Mouse (Mus musculus) lung, embryonic 15.5 days (tissue): Measurements from ENCODE around the gene Rgs12. TPM values are rescaled to one million over a fixed set of nuclear protein-coding genes. Genes with fewer than 3 reads are reported as not detected.

Experiments used
- ATAC-seq: fragments of 200-750 bp; cut with Nextera tagmentation; 2 replicates; pipeline ENCODE4 v1.8.0; 2017; ENCODE audit warnings: moderate number of reproducible peaks, borderline replicate concordance; ENCODE audit not compliant: low FRiP score, low TSS enrichment; ENCODE audit errors: extremely low read depth
- H3K27ac ChIP-seq: fragments of 300-500 bp; sonication (generic); 2 replicates; pipeline ENCODE4 v1.5.1; 2015; ENCODE audit warnings: moderate library complexity, mild to moderate bottlenecking, inconsistent platforms
- H3K27me3 ChIP-seq: fragments of 300-500 bp; sonication (generic); 2 replicates; pipeline ENCODE4 v1.6.1; 2015; ENCODE audit warnings: inconsistent platforms
- H3K36me3 ChIP-seq: fragments of 300-500 bp; sonication (generic); 2 replicates; pipeline ENCODE4 v1.6.1; 2015; ENCODE audit warnings: inconsistent platforms
- H3K4me1 ChIP-seq: fragments of 300-500 bp; sonication (generic); 2 replicates; pipeline ENCODE4 v1.6.1; 2015; ENCODE audit warnings: inconsistent platforms
- H3K4me2 ChIP-seq: fragments of 300-500 bp; sonication (generic); 2 replicates; pipeline ENCODE4 v1.6.1; 2015; ENCODE audit warnings: inconsistent platforms, mild to moderate bottlenecking, moderate library complexity
- H3K4me3 ChIP-seq: fragments of 300-500 bp; sonication (generic); 2 replicates; pipeline ENCODE4 v1.5.1; 2015; ENCODE audit warnings: mild to moderate bottlenecking, inconsistent platforms
- H3K9ac ChIP-seq: fragments of 300-500 bp; sonication (generic); 2 replicates; pipeline ENCODE4 v1.6.1; 2015; ENCODE audit warnings: inconsistent platforms
- H3K9me3 ChIP-seq: fragments of 300-500 bp; sonication (generic); 2 replicates; pipeline ENCODE4 v1.6.1; 2016; ENCODE audit warnings: inconsistent platforms
- WGBS: fragments of 180-500 bp; shearing (Covaris S2); methylation state at CpG from one replicate; pipeline ENCODE4 v1.1.7; 2015; 5-methylcytosine and 5-hydroxymethylcytosine counted together
- polyA plus RNA-seq: library from polyadenylated mRNA; unstranded; fragments of >200 nt; fragmentation: Nextera tagmentation; extraction: Ambion mirVana; gene quantifications from 2 replicates; pipeline ENCODE4 v1.2.1, GENCODE M21; 2015

Gene Rgs12
- polyA plus RNA-seq, 1 experiment from 2014 or later, result 35.3 TPM

GRCm38 (mm10) chr5:34998754-34999153 is 49.5 kb downstream of the Rgs12 start:
- no peak overlapping the region for H3K27ac ChIP-seq
- no peaks in the 10 kb centered on the region for H3K27me3 ChIP-seq
- WGBS, result 52% methylated on average over 3 of the region's 3 CpGs
- no peaks in the 10 kb centered on the region for H3K9me3 ChIP-seq
- no peaks in the 10 kb centered on the region for H3K36me3 ChIP-seq
- no peak overlapping the region for H3K4me2 ChIP-seq
- H3K4me3 ChIP-seq, result no peak overlapping the region
- no peak for ATAC-seq
- H3K9ac ChIP-seq, result no peak overlapping the region
- H3K4me1 ChIP-seq, result no peaks in the 10 kb centered on the region

- no peak overlapping the region for H3K4me3 ChIP-seq
- no peaks in the 10 kb centered on the region for H3K4me1 ChIP-seq
- no peak overlapping the region for H3K27ac ChIP-seq
- H3K36me3 ChIP-seq, result no peaks in the 10 kb centered on the region
- no peak overlapping the region for H3K9ac ChIP-seq
- H3K27me3 ChIP-seq, result no peaks in the 10 kb centered on the region
- no peak overlapping the region for H3K4me2 ChIP-seq
- H3K9me3 ChIP-seq, result no peaks in the 10 kb centered on the region
- no peak for ATAC-seq
- 69% methylated on average over 6 of the region's 6 CpGs for WGBS
Observed at GRCm38 (mm10) chr5:34999281-34999680, 50.0 kb downstream of the Rgs12 start.

GRCm38 (mm10) chr5:35000323-35000722 is 51.1 kb downstream of the Rgs12 start:
- no peaks in the 10 kb centered on the region for H3K36me3 ChIP-seq
- H3K27me3 ChIP-seq, result no peaks in the 10 kb centered on the region

GRCm38 (mm10) chr5:35001144-35001543 is 51.9 kb downstream of the Rgs12 start:
- no peaks in the 10 kb centered on the region for H3K9me3 ChIP-seq
- no peak overlapping the region for H3K27ac ChIP-seq
- no peak overlapping the region for H3K4me3 ChIP-seq
- H3K36me3 ChIP-seq, result 0 out of 2 replicates have a peak, but pooled peaks cover 3% of the 10 kb centered on the region
- H3K27me3 ChIP-seq, result no peaks in the 10 kb centered on the region
- ATAC-seq, result no peak
- H3K4me1 ChIP-seq, result no peaks in the 10 kb centered on the region
- no peak overlapping the region for H3K9ac ChIP-seq
- H3K4me2 ChIP-seq, result no peak overlapping the region
- WGBS, result 69% methylated on average over 3 of the region's 3 CpGs

More at GRCm38 (mm10) chr5:35000323-35000722, 51.1 kb downstream of the Rgs12 start:
- Histone ChIP-seq H3K4me3 (no peak overlapping the region), H3K4me2 (no peak overlapping the region), H3K9me3 (no peaks in the 10 kb centered on the region), H3K27ac (no peak overlapping the region), H3K9ac (no peak overlapping the region), H3K4me1 (no peaks in the 10 kb centered on the region)
- ATAC-seq, result no peak

- no peak overlapping the region for H3K4me3 ChIP-seq
- WGBS, result 80% methylated on average over 7 of the region's 7 CpGs
- no peaks in the 10 kb centered on the region for H3K27me3 ChIP-seq
- H3K36me3 ChIP-seq, result 0 out of 2 replicates have a peak, but pooled peaks cover 3% of the 10 kb centered on the region
- no peaks in the 10 kb centered on the region for H3K9me3 ChIP-seq
- H3K9ac ChIP-seq, result no peak overlapping the region
- ATAC-seq, result no peak
- no peaks in the 10 kb centered on the region for H3K4me1 ChIP-seq
- no peak overlapping the region for H3K27ac ChIP-seq
- H3K4me2 ChIP-seq, result no peak overlapping the region
Observed at GRCm38 (mm10) chr5:35003611-35004162, 54.4 kb downstream of the Rgs12 start.

GRCm38 (mm10) chr5:35004769-35005168 is 55.5 kb downstream of the Rgs12 start:
- Histone ChIP-seq H3K4me1 (no peaks in the 10 kb centered on the region), H3K27ac (no peak overlapping the region)
- 80% methylated on average over 2 of the region's 2 CpGs for WGBS

GRCm38 (mm10) chr5:35005659-35006058 is 56.4 kb downstream of the Rgs12 start:
- WGBS, result 92% methylated on average over 3 of the region's 3 CpGs
- H3K9ac ChIP-seq, result no peak overlapping the region
- no peaks in the 10 kb centered on the region for H3K27me3 ChIP-seq
- 0 out of 2 replicates have a peak, but pooled peaks cover 3% of the 10 kb centered on the region for H3K36me3 ChIP-seq
- no peak for ATAC-seq
- H3K27ac ChIP-seq, result no peak overlapping the region
- H3K4me1 ChIP-seq, result no peaks in the 10 kb centered on the region
- no peaks in the 10 kb centered on the region for H3K9me3 ChIP-seq
- H3K4me3 ChIP-seq, result no peak overlapping the region
- H3K4me2 ChIP-seq, result no peak overlapping the region

More at GRCm38 (mm10) chr5:35004769-35005168, 55.5 kb downstream of the Rgs12 start:
- H3K27me3 ChIP-seq, result no peaks in the 10 kb centered on the region
- H3K9me3 ChIP-seq, result no peaks in the 10 kb centered on the region
- H3K4me2 ChIP-seq, result no peak overlapping the region
- H3K4me3 ChIP-seq, result no peak overlapping the region
- H3K9ac ChIP-seq, result no peak overlapping the region
- ATAC-seq, result no peak
- H3K36me3 ChIP-seq, result 0 out of 2 replicates have a peak, but pooled peaks cover 3% of the 10 kb centered on the region

- Histone ChIP-seq H3K27me3 (no peaks in the 10 kb centered on the region), H3K4me2 (no peak overlapping the region), H3K27ac (no peak overlapping the region), H3K36me3 (0 out of 2 replicates have a peak, but pooled peaks cover 3% of the 10 kb centered on the region), H3K4me1 (no peaks in the 10 kb centered on the region), H3K4me3 (no peak overlapping the region), H3K9ac (no peak overlapping the region), H3K9me3 (no peaks in the 10 kb centered on the region)
- WGBS, result 77% methylated on average over 2 of the region's 2 CpGs
- no peak for ATAC-seq
Observed at GRCm38 (mm10) chr5:35006599-35006998, 57.4 kb downstream of the Rgs12 start.

GRCm38 (mm10) chr5:35009163-35009562 is 59.9 kb downstream of the Rgs12 start:
- Histone ChIP-seq H3K27ac (no peak overlapping the region), H3K36me3 (0 out of 2 replicates have a peak, but pooled peaks cover 3% of the 10 kb centered on the region)
- WGBS, result 91% methylated on average over 4 of the region's 4 CpGs

GRCm38 (mm10) chr5:35010656-35011055 is 61.4 kb downstream of the Rgs12 start:
- Histone ChIP-seq H3K9ac (no peak overlapping the region), H3K4me2 (no peak overlapping the region), H3K4me1 (no peaks in the 10 kb centered on the region), H3K36me3 (0 out of 2 replicates have a peak, but pooled peaks cover under 1% of the 10 kb centered on the region), H3K4me3 (no peak overlapping the region), H3K27ac (no peak overlapping the region), H3K27me3 (no peaks in the 10 kb centered on the region), H3K9me3 (no peaks in the 10 kb centered on the region)
- 56% methylated on average over 5 of the region's 5 CpGs for WGBS
- ATAC-seq, result no peak

More at GRCm38 (mm10) chr5:35009163-35009562, 59.9 kb downstream of the Rgs12 start:
- ATAC-seq, result no peak
- no peak overlapping the region for H3K9ac ChIP-seq
- no peaks in the 10 kb centered on the region for H3K4me1 ChIP-seq
- no peak overlapping the region for H3K4me2 ChIP-seq
- H3K9me3 ChIP-seq, result no peaks in the 10 kb centered on the region
- H3K27me3 ChIP-seq, result no peaks in the 10 kb centered on the region
- H3K4me3 ChIP-seq, result no peak overlapping the region

GRCm38 (mm10) chr5:35011156-35011923 is 62.1 kb downstream of the Rgs12 start:
- Histone ChIP-seq H3K27ac (no peak overlapping the region), H3K9me3 (no peaks in the 10 kb centered on the region), H3K4me3 (no peak overlapping the region), H3K9ac (no peak overlapping the region), H3K36me3 (no peaks in the 10 kb centered on the region), H3K4me1 (no peaks in the 10 kb centered on the region), H3K27me3 (no peaks in the 10 kb centered on the region), H3K4me2 (no peak overlapping the region)
- no peak for ATAC-seq
- WGBS, result 87% methylated on average over 6 of the region's 6 CpGs

GRCm38 (mm10) chr5:35014036-35014435 is 64.8 kb downstream of the Rgs12 start:
- Histone ChIP-seq H3K9ac (no peak overlapping the region), H3K36me3 (no peaks in the 10 kb centered on the region), H3K27me3 (no peaks in the 10 kb centered on the region), H3K4me1 (0 out of 2 replicates have a peak, but pooled peaks cover 2% of the 10 kb centered on the region), H3K4me2 (no peak overlapping the region), H3K9me3 (no peaks in the 10 kb centered on the region), H3K27ac (no peak overlapping the region), H3K4me3 (no peak overlapping the region)
- ATAC-seq, result no peak
- WGBS, result 81% methylated on average over 6 of the region's 6 CpGs
